Mouse (Mus musculus): ENCODE results near the gene Stim2.

- TF ChIP-seq POLR2A (IDR thresholded peaks at IDR 0.05; ENCODE audit: insufficient read depth, low read depth, low read length) (no peak), EP300 (IDR thresholded peaks at IDR 0.05; ENCODE audit: insufficient read depth, low read depth, low read length) (no peak), CTCF (IDR thresholded peaks at IDR 0.05) (no peak)
These were observed 25.4 kb upstream of the Stim2 start for GRCm38 (mm10) chr5:53972905-53973304.

All from heart, adult 2 months (tissue).